Mouse (Mus musculus): ENCODE measurements around the gene Yipf4. TPM values are rescaled to one million over a fixed set of nuclear protein-coding genes. Genes with fewer than 3 reads are reported as not detected.

Yipf4 gene
- polyA plus RNA-seq, 1 experiment from 2014 or later, result 51.8 TPM

DNA sequence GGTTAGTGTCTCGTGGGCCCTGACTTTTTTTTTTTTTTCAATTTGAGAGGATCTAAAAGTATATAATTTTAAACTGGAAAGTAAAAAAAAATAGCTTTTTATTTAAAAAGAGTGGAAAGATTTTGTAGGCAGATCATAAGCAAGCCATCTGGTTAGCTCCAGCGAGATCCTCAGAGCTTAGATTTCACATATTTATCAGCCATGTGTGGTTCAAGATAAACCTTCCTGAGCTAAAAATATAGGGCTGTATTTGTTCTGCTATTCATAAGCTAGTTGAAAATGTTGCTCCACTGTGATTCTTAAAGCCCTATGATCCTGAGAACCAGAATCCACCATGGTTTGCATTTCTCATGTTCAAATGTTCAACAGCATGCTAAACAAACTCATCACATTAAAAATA is 18.6 kb downstream of the Yipf4 start:
- no peak overlapping the region for H3K4me2 ChIP-seq (ENCODE audit: low read depth, low read length, severe bottlenecking)
- DNase-seq (ENCODE audit: low spot score) (no peak), ATAC-seq (replicated peaks; ENCODE audit: low FRiP score) (no peak)
- no peaks in the 10 kb centered on the region for H3K4me1 ChIP-seq (replicated peaks; ENCODE audit: control insufficient read depth, insufficient read depth, low read length)
- H3K36me3 ChIP-seq (ENCODE audit: control insufficient read depth, insufficient read depth, low read length), result no peaks in the 10 kb centered on the region
- no peak overlapping the region for H3K27ac ChIP-seq (ENCODE audit: low read depth, low read length)
- H3K9ac ChIP-seq (ENCODE audit: low read length), result no peak overlapping the region
- no peaks in the 10 kb centered on the region for H3K9me3 ChIP-seq (ENCODE audit: control insufficient read depth, low read length)
- H3K27me3 ChIP-seq (ENCODE audit: control insufficient read depth, insufficient read depth, low read length), result no peaks in the 10 kb centered on the region
- H3K4me3 ChIP-seq (ENCODE audit: low read depth, low read length), result no peak overlapping the region
- 91% methylated on average over 2 of the region's 2 CpGs for WGBS

DNA sequence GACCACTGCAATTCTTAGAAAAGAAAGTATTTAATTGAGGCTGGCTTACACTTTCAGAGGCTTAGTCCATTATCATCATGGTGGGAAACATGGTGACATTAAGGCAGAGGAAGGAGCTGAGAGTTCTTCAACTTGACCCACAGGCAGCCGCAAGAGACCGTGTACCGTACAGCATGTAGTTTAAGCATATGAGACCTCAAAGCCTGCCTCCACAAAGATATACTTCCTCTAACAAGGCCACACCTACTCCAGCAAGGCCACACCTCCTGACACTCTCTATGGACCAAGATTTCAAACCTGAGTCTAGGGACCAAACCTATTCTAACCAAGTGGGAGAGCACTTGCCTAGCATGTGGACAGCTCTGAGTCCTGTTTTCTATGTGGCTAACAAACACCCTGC is 19.3 kb downstream of the Yipf4 start:
- no peak overlapping the region for H3K4me2 ChIP-seq (ENCODE audit: low read depth, low read length, severe bottlenecking)
- no peak overlapping the region for H3K4me3 ChIP-seq (ENCODE audit: low read depth, low read length)
- H3K36me3 ChIP-seq (ENCODE audit: control insufficient read depth, insufficient read depth, low read length), result no peaks in the 10 kb centered on the region
- H3K9me3 ChIP-seq (ENCODE audit: control insufficient read depth, low read length), result no peaks in the 10 kb centered on the region
- no peak overlapping the region for H3K9ac ChIP-seq (ENCODE audit: low read length)
- DNase-seq (ENCODE audit: low spot score), result no peak
- no peaks in the 10 kb centered on the region for H3K4me1 ChIP-seq (replicated peaks; ENCODE audit: control insufficient read depth, insufficient read depth, low read length)
- no peak for ATAC-seq (replicated peaks; ENCODE audit: low FRiP score)
- WGBS, result 97% methylated on average over 3 of the region's 3 CpGs
- H3K27me3 ChIP-seq (ENCODE audit: control insufficient read depth, insufficient read depth, low read length), result no peaks in the 10 kb centered on the region
- no peak overlapping the region for H3K27ac ChIP-seq (ENCODE audit: low read depth, low read length)

DNA sequence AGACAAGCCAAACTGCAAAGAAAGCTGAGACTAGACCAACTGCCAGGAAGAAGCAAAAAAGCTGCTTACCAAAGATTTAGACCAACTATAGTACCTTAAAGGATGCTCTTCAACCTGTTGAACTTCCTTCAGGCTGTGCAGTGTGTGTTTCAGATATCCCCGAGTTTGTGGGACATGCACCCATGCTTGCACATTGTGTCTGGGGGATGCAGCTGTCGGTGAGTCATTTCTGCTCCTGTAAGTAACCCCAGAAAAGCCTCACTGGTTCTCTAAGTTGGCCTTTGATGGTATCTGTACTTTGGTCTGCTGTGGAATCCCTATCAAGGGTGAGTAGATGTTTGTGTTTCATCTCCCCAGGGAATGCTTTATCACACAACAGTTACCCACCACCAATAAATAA is 23.0 kb downstream of the Yipf4 start:
- Histone ChIP-seq H3K36me3 (ENCODE audit: control insufficient read depth, insufficient read depth, low read length) (no peaks in the 10 kb centered on the region), H3K4me3 (ENCODE audit: low read depth, low read length) (no peak overlapping the region), H3K9me3 (ENCODE audit: control insufficient read depth, low read length) (no peaks in the 10 kb centered on the region), H3K27me3 (ENCODE audit: control insufficient read depth, insufficient read depth, low read length) (no peaks in the 10 kb centered on the region), H3K4me2 (ENCODE audit: low read depth, low read length, severe bottlenecking) (no peak overlapping the region), H3K4me1 (replicated peaks; ENCODE audit: control insufficient read depth, insufficient read depth, low read length) (no peaks in the 10 kb centered on the region), H3K9ac (ENCODE audit: low read length) (no peak overlapping the region), H3K27ac (ENCODE audit: low read depth, low read length) (no peak overlapping the region)
- no peak for ATAC-seq (replicated peaks; ENCODE audit: low FRiP score)
- no peak for DNase-seq (ENCODE audit: low spot score)
- 88% methylated on average over 2 of the region's 2 CpGs for WGBS

DNA sequence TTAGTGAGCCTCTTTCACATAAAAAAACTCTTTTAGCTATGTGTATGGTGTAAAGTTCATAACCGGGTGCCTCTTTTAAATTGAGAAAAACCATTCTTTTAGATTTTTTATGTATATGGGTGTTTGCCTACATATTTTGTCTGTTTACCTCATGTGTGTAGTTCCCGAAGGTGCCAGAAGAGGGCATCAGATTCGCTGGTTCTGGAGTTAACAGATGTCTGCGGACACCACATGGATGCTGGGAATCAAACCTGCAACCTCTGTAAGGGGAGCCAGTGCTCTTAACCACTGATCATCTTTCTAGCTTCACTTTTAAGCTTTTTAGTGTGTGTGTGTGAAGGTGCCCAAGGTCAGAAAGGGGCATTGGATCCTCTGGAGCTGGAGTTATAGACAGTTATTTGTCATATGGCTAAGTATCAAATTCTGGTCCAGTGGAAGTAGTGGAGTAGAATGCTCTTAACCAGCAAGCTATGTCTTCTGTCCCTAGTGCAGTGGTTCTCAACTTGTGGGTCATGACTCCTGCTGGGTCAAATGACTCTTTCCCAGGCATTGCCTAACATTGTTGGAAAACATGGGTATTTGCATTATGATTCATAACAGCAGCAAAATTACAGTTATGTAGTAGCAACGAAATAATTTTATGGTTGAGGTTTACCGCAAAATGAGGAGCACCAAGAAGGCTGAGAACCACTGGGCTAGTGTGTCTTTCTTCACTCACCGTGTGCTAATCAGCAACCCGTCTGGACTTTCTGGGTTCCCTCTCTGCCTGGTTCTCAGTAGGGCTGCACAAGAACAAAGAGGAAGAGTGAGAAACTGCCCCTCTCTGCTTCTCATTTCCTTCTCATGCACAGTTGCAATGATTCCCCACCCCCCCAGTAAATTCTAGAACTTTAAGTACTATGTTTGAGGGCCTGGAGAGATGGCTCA is 33.8 kb downstream of the Yipf4 start:
- Histone ChIP-seq H3K9me3 (ENCODE audit: control insufficient read depth, low read length) (no peaks in the 10 kb centered on the region), H3K4me1 (replicated peaks; ENCODE audit: control insufficient read depth, insufficient read depth, low read length) (0 out of 2 replicates have a peak, but pooled peaks cover 2% of the 10 kb centered on the region), H3K27ac (ENCODE audit: low read depth, low read length) (no peak overlapping the region), H3K4me2 (ENCODE audit: low read depth, low read length, severe bottlenecking) (no peak overlapping the region), H3K9ac (ENCODE audit: low read length) (no peak overlapping the region), H3K36me3 (ENCODE audit: control insufficient read depth, insufficient read depth, low read length) (no peaks in the 10 kb centered on the region), H3K4me3 (ENCODE audit: low read depth, low read length) (no peak overlapping the region), H3K27me3 (ENCODE audit: control insufficient read depth, insufficient read depth, low read length) (no peaks in the 10 kb centered on the region)
- WGBS, result 84% methylated on average over 8 of the region's 8 CpGs
- no peak for DNase-seq (ENCODE audit: low spot score)
- ATAC-seq (replicated peaks; ENCODE audit: low FRiP score), result no peak

DNA sequence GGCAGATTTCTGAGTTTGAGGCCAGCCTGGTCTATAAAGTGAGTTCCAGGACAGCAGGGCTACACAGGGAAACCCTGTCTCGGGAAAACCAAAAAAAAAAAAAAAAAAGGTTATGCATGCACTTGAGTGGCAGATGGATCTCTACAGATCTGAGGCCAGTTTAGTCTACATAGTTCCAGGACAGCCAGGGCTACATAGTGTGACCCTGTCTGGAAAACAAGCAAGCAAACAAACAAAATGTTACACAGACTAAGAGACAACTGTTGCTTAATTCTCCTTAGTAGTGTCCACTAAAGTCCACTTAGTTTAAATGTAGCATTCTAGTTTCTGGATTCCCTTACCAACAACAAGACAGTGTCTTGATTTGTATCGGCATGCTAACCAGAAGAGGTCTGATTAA is 36.8 kb downstream of the Yipf4 start:
- no peak for ATAC-seq (replicated peaks; ENCODE audit: low FRiP score)
- no peak overlapping the region for H3K4me2 ChIP-seq (ENCODE audit: low read depth, low read length, severe bottlenecking)
- WGBS, result 94% methylated on average over 2 of the region's 2 CpGs

DNA sequence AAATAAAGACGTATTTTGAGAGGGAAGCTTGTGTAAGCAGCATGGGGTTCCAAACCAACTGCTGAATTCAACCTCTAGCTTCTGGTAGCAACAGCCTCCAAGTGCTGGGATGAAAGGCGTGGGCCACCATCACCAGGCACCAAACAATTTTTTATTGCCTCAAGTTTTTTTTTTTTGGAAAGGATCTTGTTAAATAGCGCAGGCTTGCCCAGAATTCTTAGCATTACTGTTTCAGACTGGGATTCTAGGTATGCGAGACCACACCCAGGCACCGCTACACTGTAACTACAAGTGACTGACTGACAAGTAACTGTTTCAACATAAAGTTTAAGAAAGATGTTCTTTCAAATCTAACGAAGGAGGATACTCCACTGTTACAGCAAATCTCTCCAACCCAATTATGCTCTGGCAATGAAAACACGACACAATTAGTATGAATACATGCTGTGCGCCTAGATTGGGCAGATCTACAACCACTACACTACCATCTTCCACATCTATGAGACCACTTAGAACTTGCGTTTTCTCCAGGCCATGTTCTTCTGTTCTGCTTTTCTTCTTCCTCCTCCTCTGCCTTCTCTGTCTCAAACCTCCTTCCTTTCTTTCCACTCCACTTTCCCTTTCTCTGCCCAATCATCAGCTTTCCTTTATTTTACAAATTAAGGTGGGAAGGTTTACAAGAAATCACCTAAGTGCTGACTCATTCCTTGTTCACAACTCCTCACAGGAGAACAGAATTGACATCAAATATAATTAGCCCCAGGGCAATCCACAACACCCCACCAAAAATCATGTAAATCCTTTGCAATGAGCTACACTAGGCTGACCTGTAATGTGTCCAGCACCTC is 37.7 kb downstream of the Yipf4 start:
- Histone ChIP-seq H3K4me1 (replicated peaks; ENCODE audit: control insufficient read depth, insufficient read depth, low read length) (0 out of 2 replicates have a peak, but pooled peaks cover 6% of the 10 kb centered on the region), H3K9me3 (ENCODE audit: control insufficient read depth, low read length) (no peaks in the 10 kb centered on the region), H3K27ac (ENCODE audit: low read depth, low read length) (peak overlapping the region; percentile 94), H3K9ac (ENCODE audit: low read length) (peak overlapping the region; percentile 72), H3K36me3 (ENCODE audit: control insufficient read depth, insufficient read depth, low read length) (no peaks in the 10 kb centered on the region), H3K4me3 (ENCODE audit: low read depth, low read length) (peak overlapping the region; percentile 96), H3K4me2 (ENCODE audit: low read depth, low read length, severe bottlenecking) (peak overlapping the region; percentile 84), H3K27me3 (ENCODE audit: control insufficient read depth, insufficient read depth, low read length) (no peaks in the 10 kb centered on the region)
- DNase-seq (ENCODE audit: low spot score) (no peak), ATAC-seq (replicated peaks; ENCODE audit: low FRiP score) (peak; percentile 5; the same call in 1 of the 2 replicates)
- 89% methylated on average over 9 of the region's 9 CpGs for WGBS

More for the DNA sequence above, 36.8 kb downstream of the Yipf4 start:
- Histone ChIP-seq H3K27me3 (ENCODE audit: control insufficient read depth, insufficient read depth, low read length) (no peaks in the 10 kb centered on the region), H3K36me3 (ENCODE audit: control insufficient read depth, insufficient read depth, low read length) (no peaks in the 10 kb centered on the region), H3K9me3 (ENCODE audit: control insufficient read depth, low read length) (no peaks in the 10 kb centered on the region), H3K9ac (ENCODE audit: low read length) (no peak overlapping the region), H3K27ac (ENCODE audit: low read depth, low read length) (no peak overlapping the region), H3K4me1 (replicated peaks; ENCODE audit: control insufficient read depth, insufficient read depth, low read length) (0 out of 2 replicates have a peak, but pooled peaks cover 6% of the 10 kb centered on the region), H3K4me3 (ENCODE audit: low read depth, low read length) (no peak overlapping the region)
- no peak for DNase-seq (ENCODE audit: low spot score)

DNA sequence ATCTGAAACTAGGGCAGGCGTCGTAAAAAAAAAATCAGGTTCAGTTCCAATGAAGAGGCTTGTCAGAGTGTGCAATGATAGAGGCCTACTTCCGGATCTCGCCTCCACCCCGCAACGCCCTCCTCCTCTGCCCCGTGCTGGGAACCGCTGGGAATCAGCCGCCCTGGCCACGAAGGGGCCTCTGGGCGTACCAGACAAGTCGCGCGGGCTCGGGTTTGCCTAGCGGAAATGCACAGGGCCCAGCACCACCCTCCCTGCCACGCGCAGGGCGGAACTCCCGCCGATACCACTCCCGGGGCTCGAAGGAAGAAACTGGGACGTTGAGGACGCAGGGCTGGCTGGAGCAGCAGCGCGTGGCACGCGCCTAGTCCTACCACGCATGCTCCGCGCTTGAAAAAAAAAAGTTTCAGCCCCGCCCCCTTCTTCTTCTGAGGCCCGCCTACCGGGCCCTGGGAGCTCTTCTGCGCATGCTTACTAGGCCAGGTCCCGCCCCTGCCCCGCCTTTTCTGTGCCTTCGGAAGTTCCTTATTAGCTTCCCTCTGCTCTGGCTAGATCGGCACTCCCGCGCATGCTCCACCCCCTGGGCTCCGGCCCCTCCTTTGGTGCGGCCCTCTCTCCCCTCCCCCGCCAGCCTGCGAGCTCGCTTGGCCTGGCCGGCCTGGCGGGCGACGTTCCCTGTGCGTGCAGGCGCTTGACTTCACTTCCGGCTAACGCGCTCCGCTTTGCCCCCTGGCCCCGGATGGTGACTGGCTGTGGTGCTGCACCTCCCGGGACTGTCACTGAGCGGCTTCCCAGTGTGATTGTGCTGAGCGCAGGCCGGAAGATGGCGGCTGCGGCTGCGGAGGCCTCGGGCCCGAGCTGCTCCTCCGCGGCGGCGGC is 38.7 kb downstream of the Yipf4 start, which contains the start of gene Birc6:
Birc6 (plus strand) TSS at position 567 of the 879 bp plus-strand sequence.
- no peaks in the 10 kb centered on the region for H3K27me3 ChIP-seq (ENCODE audit: control insufficient read depth, insufficient read depth, low read length)
- H3K9me3 ChIP-seq (ENCODE audit: control insufficient read depth, low read length), result no peaks in the 10 kb centered on the region
- DNase-seq (ENCODE audit: low spot score) (peak; percentile 100), ATAC-seq (replicated peaks; ENCODE audit: low FRiP score) (peak; percentile 97)
- 0 out of 2 replicates have a peak, but pooled peaks cover 6% of the 10 kb centered on the region for H3K4me1 ChIP-seq (replicated peaks; ENCODE audit: control insufficient read depth, insufficient read depth, low read length)
- peak within 1 kb of the TSS; percentile 96 for H3K4me3 ChIP-seq (ENCODE audit: low read depth, low read length)
- under 1% methylated on average over 64 of the region's 71 CpGs for WGBS
- peak within 1 kb of the TSS; percentile 96 for H3K27ac ChIP-seq (ENCODE audit: low read depth, low read length)
- H3K36me3 ChIP-seq (ENCODE audit: control insufficient read depth, insufficient read depth, low read length), result no peaks in the 10 kb centered on the region
- peak within 1 kb of the TSS; percentile 84 for H3K4me2 ChIP-seq (ENCODE audit: low read depth, low read length, severe bottlenecking)
- H3K9ac ChIP-seq (ENCODE audit: low read length), result peak within 1 kb of the TSS; percentile 95

Measured in forebrain, embryonic 11.5 days (tissue).